Mouse (Mus musculus) heart, embryonic 15.5 days (tissue): ENCODE data around the gene Selenof. TPM values are rescaled to one million over a fixed set of nuclear protein-coding genes. Genes with fewer than 3 reads are reported as not detected.
A peak's percentile ranks its signal among the peaks of the same experiment; 100 is the strongest.

Source experiments
- ATAC-seq: fragments of 200-750 bp; cut with Nextera tagmentation; replicated peaks from 2 replicates; pipeline ENCODE4 v1.8.0; 2017; ENCODE audit warnings: low read depth, moderate TSS enrichment; ENCODE audit not compliant: insufficient number of reproducible peaks, insufficient read depth, low FRiP score
- H3K27ac ChIP-seq: fragments of 300-500 bp; sonication (generic); 2 replicates; pipeline ENCODE4 v1.5.1; 2015; ENCODE audit warnings: mild to moderate bottlenecking, inconsistent platforms
- H3K27me3 ChIP-seq: fragments of 300-500 bp; sonication (generic); 2 replicates; pipeline ENCODE4 v1.6.1; 2015; ENCODE audit warnings: inconsistent platforms
- H3K36me3 ChIP-seq: fragments of 300-500 bp; sonication (generic); 2 replicates; pipeline ENCODE4 v1.6.1; 2015; ENCODE audit warnings: mild to moderate bottlenecking, inconsistent platforms
- H3K4me1 ChIP-seq: fragments of 300-500 bp; sonication (generic); replicated peaks from 2 replicates; pipeline ENCODE4 v1.6.1; 2015; ENCODE audit warnings: inconsistent platforms
- H3K4me2 ChIP-seq: fragments of 300-500 bp; sonication (generic); 2 replicates; pipeline ENCODE4 v1.6.1; 2015; ENCODE audit warnings: inconsistent platforms, mild to moderate bottlenecking, moderate library complexity
- H3K4me3 ChIP-seq: fragments of 300-500 bp; sonication (generic); 2 replicates; pipeline ENCODE4 v1.5.1; 2015; ENCODE audit warnings: mild to moderate bottlenecking, inconsistent platforms
- H3K9ac ChIP-seq: fragments of 300-500 bp; sonication (generic); 2 replicates; pipeline ENCODE4 v1.6.1; 2015; ENCODE audit warnings: mild to moderate bottlenecking, inconsistent platforms
- H3K9me3 ChIP-seq: fragments of 300-500 bp; sonication (generic); replicated peaks from 2 replicates; pipeline ENCODE4 v1.6.1; 2016; ENCODE audit warnings: inconsistent platforms
- WGBS: fragments of 180-500 bp; shearing (Covaris S2); methylation state at CpG from one replicate; pipeline ENCODE4 v1.1.7; 2015; ENCODE audit warnings: mixed read lengths; 5-methylcytosine and 5-hydroxymethylcytosine counted together
- polyA plus RNA-seq: library from polyadenylated mRNA; unstranded; fragments of >200 nt; fragmentation: Nextera tagmentation; extraction: Ambion mirVana; gene quantifications from 2 replicates; pipeline ENCODE4 v1.2.1, GENCODE M21; 2015

Gene Selenof
- polyA plus RNA-seq: 415 and 448 TPM in 2 replicates

- under 1% methylated on average over 59 of the region's 69 CpGs for WGBS
- peak; percentile 98 for ATAC-seq
Measured at GRCm38 (mm10) chr3:144570047-144570815, at the start of gene Selenof, which contains the start of gene Hs2st1. TSS of gene Selenof (plus strand) at chr3:144570304. TSS of gene Hs2st1 (minus strand) at chr3:144570181.

GRCm38 (mm10) chr3:144527918-144528317, 42.2 kb upstream of the Selenof start:
- Histone ChIP-seq H3K27me3 (no peaks in the 10 kb centered on the region), H3K4me2 (no peak overlapping the region), H3K4me1 (peaks cover 10% of the 10 kb centered on the region; the same call in 1 of the 2 replicates), H3K27ac (no peak overlapping the region), H3K4me3 (no peak overlapping the region), H3K9ac (no peak overlapping the region), H3K9me3 (no peaks in the 10 kb centered on the region), H3K36me3 (no peaks in the 10 kb centered on the region)
- 70% methylated on average over 7 of the region's 7 CpGs for WGBS
- ATAC-seq: no peak

More at GRCm38 (mm10) chr3:144570047-144570815, at the start of gene Selenof, which contains the start of gene Hs2st1:
- Histone ChIP-seq H3K36me3 (no peaks in the 10 kb centered on the region; the same call in 1 of the 2 replicates), H3K27ac (peak within 1 kb of the TSS; percentile 90), H3K9ac (peak within 1 kb of the TSS; percentile 96), H3K27me3 (no peaks in the 10 kb centered on the region), H3K4me3 (peak within 1 kb of the TSS; percentile 76), H3K9me3 (no peaks in the 10 kb centered on the region), H3K4me2 (peak within 1 kb of the TSS; percentile 93), H3K4me1 (peaks cover 36% of the 10 kb centered on the region)

- ATAC-seq: no peak
- H3K4me1 ChIP-seq: peaks cover 10% of the 10 kb centered on the region; the same call in 1 of the 2 replicates
- no peak overlapping the region for H3K4me3 ChIP-seq
- H3K9ac ChIP-seq: no peak overlapping the region
- no peaks in the 10 kb centered on the region for H3K27me3 ChIP-seq
- H3K9me3 ChIP-seq: no peaks in the 10 kb centered on the region
- peak overlapping the region; percentile 38 for H3K4me2 ChIP-seq
- WGBS: 34% methylated on average over 5 of the region's 5 CpGs
- H3K36me3 ChIP-seq: no peaks in the 10 kb centered on the region
- H3K27ac ChIP-seq: no peak overlapping the region
Measured at GRCm38 (mm10) chr3:144531023-144531422, 39.1 kb upstream of the Selenof start.

- peaks cover 24% of the 10 kb centered on the region for H3K4me1 ChIP-seq
- ATAC-seq: no peak
- 92% methylated on average over 4 of the region's 4 CpGs for WGBS
Measured at GRCm38 (mm10) chr3:144535056-144535455, 35.0 kb upstream of the Selenof start.

GRCm38 (mm10) chr3:144537078-144537855, 32.8 kb upstream of the Selenof start:
- H3K4me2 ChIP-seq: no peak overlapping the region
- no peaks in the 10 kb centered on the region for H3K27me3 ChIP-seq
- peaks cover 27% of the 10 kb centered on the region for H3K4me1 ChIP-seq
- H3K9ac ChIP-seq: no peak overlapping the region
- no peaks in the 10 kb centered on the region for H3K9me3 ChIP-seq
- no peak overlapping the region for H3K4me3 ChIP-seq
- WGBS: 66% methylated on average over 7 of the region's 7 CpGs
- peak overlapping the region; percentile 37 for H3K27ac ChIP-seq
- ATAC-seq: peak; percentile 39; the same call in 1 of the 2 replicates
- H3K36me3 ChIP-seq: no peaks in the 10 kb centered on the region

More at GRCm38 (mm10) chr3:144535056-144535455, 35.0 kb upstream of the Selenof start:
- Histone ChIP-seq H3K27me3 (no peaks in the 10 kb centered on the region), H3K4me3 (no peak overlapping the region), H3K27ac (no peak overlapping the region), H3K9ac (no peak overlapping the region), H3K36me3 (no peaks in the 10 kb centered on the region), H3K9me3 (no peaks in the 10 kb centered on the region), H3K4me2 (no peak overlapping the region)

GRCm38 (mm10) chr3:144539051-144539450, 31.1 kb upstream of the Selenof start:
- peak overlapping the region; percentile 24 for H3K27ac ChIP-seq
- H3K27me3 ChIP-seq: no peaks in the 10 kb centered on the region
- 34% methylated on average over 3 of the region's 3 CpGs for WGBS
- H3K9ac ChIP-seq: no peak overlapping the region
- no peak overlapping the region for H3K4me3 ChIP-seq
- peaks cover 31% of the 10 kb centered on the region for H3K4me1 ChIP-seq
- ATAC-seq: no peak
- H3K9me3 ChIP-seq: no peaks in the 10 kb centered on the region
- H3K36me3 ChIP-seq: no peaks in the 10 kb centered on the region
- no peak overlapping the region for H3K4me2 ChIP-seq

- Histone ChIP-seq H3K27ac (no peak overlapping the region), H3K27me3 (no peaks in the 10 kb centered on the region), H3K36me3 (no peaks in the 10 kb centered on the region), H3K9ac (no peak overlapping the region), H3K4me1 (peaks cover 33% of the 10 kb centered on the region), H3K9me3 (no peaks in the 10 kb centered on the region), H3K4me2 (no peak overlapping the region), H3K4me3 (no peak overlapping the region)
- ATAC-seq: no peak
- 72% methylated on average over 3 of the region's 3 CpGs for WGBS
Measured at GRCm38 (mm10) chr3:144540805-144541204, 29.3 kb upstream of the Selenof start.

- no peaks in the 10 kb centered on the region for H3K27me3 ChIP-seq
- H3K27ac ChIP-seq: no peak overlapping the region
- H3K4me1 ChIP-seq: peaks cover 38% of the 10 kb centered on the region
Measured at GRCm38 (mm10) chr3:144541906-144542438, 28.1 kb upstream of the Selenof start.

GRCm38 (mm10) chr3:144545152-144545551, 25.0 kb upstream of the Selenof start:
- H3K4me1 ChIP-seq: peaks cover 18% of the 10 kb centered on the region
- no peaks in the 10 kb centered on the region for H3K36me3 ChIP-seq
- no peak overlapping the region for H3K4me3 ChIP-seq
- H3K9ac ChIP-seq: no peak overlapping the region
- 93% methylated on average over 7 of the region's 7 CpGs for WGBS
- H3K27me3 ChIP-seq: no peaks in the 10 kb centered on the region
- H3K9me3 ChIP-seq: no peaks in the 10 kb centered on the region
- H3K4me2 ChIP-seq: no peak overlapping the region
- no peak overlapping the region for H3K27ac ChIP-seq
- no peak for ATAC-seq

More at GRCm38 (mm10) chr3:144541906-144542438, 28.1 kb upstream of the Selenof start:
- Histone ChIP-seq H3K9ac (no peak overlapping the region), H3K36me3 (no peaks in the 10 kb centered on the region), H3K9me3 (no peaks in the 10 kb centered on the region), H3K4me3 (no peak overlapping the region), H3K4me2 (no peak overlapping the region)
- ATAC-seq: no peak
- 61% methylated on average over 6 of the region's 6 CpGs for WGBS

- H3K27me3 ChIP-seq: no peaks in the 10 kb centered on the region
- no peaks in the 10 kb centered on the region for H3K36me3 ChIP-seq
- WGBS: 50% methylated on average over 4 of the region's 4 CpGs
- no peak overlapping the region for H3K27ac ChIP-seq
- peaks cover 18% of the 10 kb centered on the region for H3K4me1 ChIP-seq
- no peaks in the 10 kb centered on the region for H3K9me3 ChIP-seq
- ATAC-seq: no peak
- no peak overlapping the region for H3K4me3 ChIP-seq
- no peak overlapping the region for H3K4me2 ChIP-seq
- H3K9ac ChIP-seq: no peak overlapping the region
Measured at GRCm38 (mm10) chr3:144545832-144546231, 24.3 kb upstream of the Selenof start.

- Histone ChIP-seq H3K4me1 (peaks cover 19% of the 10 kb centered on the region), H3K27me3 (no peaks in the 10 kb centered on the region)
- ATAC-seq: no peak
Measured at GRCm38 (mm10) chr3:144546490-144546889, 23.6 kb upstream of the Selenof start.

More at GRCm38 (mm10) chr3:144546490-144546889, 23.6 kb upstream of the Selenof start:
- WGBS: 35% methylated on average over 4 of the region's 4 CpGs
- H3K27ac ChIP-seq: no peak overlapping the region
- no peak overlapping the region for H3K9ac ChIP-seq
- no peaks in the 10 kb centered on the region for H3K9me3 ChIP-seq
- no peak overlapping the region for H3K4me3 ChIP-seq
- no peaks in the 10 kb centered on the region for H3K36me3 ChIP-seq
- no peak overlapping the region for H3K4me2 ChIP-seq
